Mouse (Mus musculus): ENCODE measurements around the gene Tnrc6c. TPM values are rescaled to one million over a fixed set of nuclear protein-coding genes. Genes with fewer than 3 reads are reported as not detected.
A peak's percentile ranks its signal among the peaks of the same experiment; 100 is the strongest.
"Not testable (repeated sequence)": the region's sequence is repeated elsewhere in the genome, so short reads cannot be mapped to it uniquely, and the experiment has no call there.

Tnrc6c gene
- polyA plus RNA-seq, 1 experiment from 2014 or later, result 20.0 TPM

DNA sequence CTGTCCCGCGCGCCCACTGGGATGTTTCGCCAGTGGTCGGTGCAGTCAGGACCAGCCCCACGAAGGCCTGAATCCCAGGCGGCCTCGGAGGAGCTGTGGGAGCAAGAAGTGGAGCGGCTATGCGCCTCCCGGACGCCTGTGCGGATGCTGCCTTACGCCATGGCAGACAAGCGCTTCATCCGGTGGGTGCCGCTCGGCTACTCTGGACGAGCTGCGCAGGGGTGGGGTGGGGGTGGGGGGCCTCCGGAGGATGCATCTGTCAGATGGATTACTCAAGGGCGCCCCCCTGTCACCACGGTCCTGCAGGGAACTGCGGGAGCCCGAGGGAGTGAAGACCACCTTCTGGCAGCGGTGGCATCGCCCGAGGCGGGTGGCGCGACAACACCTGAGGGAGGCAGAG is 129.0 kb downstream of the Tnrc6c start:
- Histone ChIP-seq H3K4me3 (ENCODE audit: low read depth, low read length) (peak overlapping the region; percentile 19), H3K27ac (ENCODE audit: low read depth, low read length) (no peak overlapping the region), H3K4me1 (ENCODE audit: control insufficient read depth, insufficient read depth, low read length) (peaks cover 6% of the 10 kb centered on the region), H3K4me2 (ENCODE audit: low read length) (peak overlapping the region; percentile 54), H3K9ac (ENCODE audit: low read length) (peak overlapping the region; percentile 59), H3K9me3 (replicated peaks; ENCODE audit: control insufficient read depth, low read length) (no peaks in the 10 kb centered on the region), H3K36me3 (ENCODE audit: control insufficient read depth, insufficient read depth, low read length) (no peaks in the 10 kb centered on the region), H3K27me3 (replicated peaks; ENCODE audit: control insufficient read depth, insufficient read depth, low read length) (peaks cover 44% of the 10 kb centered on the region)
- peak; percentile 75 for DNase-seq (ENCODE audit: low spot score)
- ATAC-seq, result peak; percentile 35; the same call in 1 of the 2 replicates
- 3% methylated on average over 31 of the region's 31 CpGs for WGBS

DNA sequence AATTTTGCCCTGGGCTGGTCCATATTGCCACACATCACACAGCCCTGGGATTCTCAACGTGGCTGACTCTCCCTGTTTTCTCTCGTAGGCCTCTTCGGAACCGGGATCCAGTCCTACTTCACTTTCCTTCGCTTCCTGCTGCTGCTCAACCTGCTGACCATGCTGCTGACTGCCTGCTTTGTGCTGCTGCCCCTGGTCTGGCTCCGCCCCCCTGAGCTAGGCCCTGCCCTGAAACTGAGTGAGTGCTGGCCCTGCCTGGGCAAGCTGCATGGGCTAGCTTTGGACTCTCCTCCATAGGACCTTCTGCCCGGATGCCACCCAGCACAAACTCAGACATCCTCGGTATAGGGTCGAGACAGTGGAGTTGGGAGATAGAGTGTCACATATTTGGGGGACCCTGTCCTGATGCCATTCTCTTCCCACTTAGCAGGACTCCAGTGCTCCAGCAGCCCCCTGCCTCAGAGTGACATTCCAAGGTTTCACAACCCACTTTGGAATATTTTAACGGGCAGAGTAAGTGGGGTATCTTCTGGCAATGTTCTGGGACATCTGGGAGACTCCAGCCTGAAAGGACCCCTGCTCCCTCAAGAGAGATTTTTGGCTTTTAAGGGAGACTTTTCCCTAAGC is 129.7 kb downstream of the Tnrc6c start:
- DNase-seq (ENCODE audit: low spot score) (no peak), ATAC-seq (no peak)
- H3K9me3 ChIP-seq (replicated peaks; ENCODE audit: control insufficient read depth, low read length), result no peaks in the 10 kb centered on the region
- peak overlapping the region; percentile 54 for H3K4me2 ChIP-seq (ENCODE audit: low read length)
- H3K4me3 ChIP-seq (ENCODE audit: low read depth, low read length), result no peak overlapping the region
- peaks cover 41% of the 10 kb centered on the region for H3K27me3 ChIP-seq (replicated peaks; ENCODE audit: control insufficient read depth, insufficient read depth, low read length)
- peaks cover 6% of the 10 kb centered on the region for H3K4me1 ChIP-seq (ENCODE audit: control insufficient read depth, insufficient read depth, low read length)
- no peak overlapping the region for H3K27ac ChIP-seq (ENCODE audit: low read depth, low read length)
- 27% methylated on average over 10 of the region's 10 CpGs for WGBS
- peak overlapping the region; percentile 59 for H3K9ac ChIP-seq (ENCODE audit: low read length)
- H3K36me3 ChIP-seq (ENCODE audit: control insufficient read depth, insufficient read depth, low read length), result no peaks in the 10 kb centered on the region

GRCm38 (mm10) chr11:117786294-117786693 is 132.2 kb downstream of the Tnrc6c start:
- DNase-seq (ENCODE audit: low spot score) (peak; percentile 63), ATAC-seq (peak; percentile 18; the same call in 1 of the 2 replicates)
- no peak overlapping the region for H3K4me2 ChIP-seq (ENCODE audit: low read length)
- peaks cover 25% of the 10 kb centered on the region; the same call in 1 of the 2 replicates for H3K27me3 ChIP-seq (replicated peaks; ENCODE audit: control insufficient read depth, insufficient read depth, low read length)
- no peak overlapping the region for H3K27ac ChIP-seq (ENCODE audit: low read depth, low read length)
- no peaks in the 10 kb centered on the region for H3K9me3 ChIP-seq (replicated peaks; ENCODE audit: control insufficient read depth, low read length)
- WGBS, result 5% methylated on average over 10 of the region's 10 CpGs
- H3K9ac ChIP-seq (ENCODE audit: low read length), result no peak overlapping the region
- H3K4me1 ChIP-seq (ENCODE audit: control insufficient read depth, insufficient read depth, low read length), result no peaks in the 10 kb centered on the region; the same call in 1 of the 2 replicates
- H3K4me3 ChIP-seq (ENCODE audit: low read depth, low read length), result no peak overlapping the region
- no peaks in the 10 kb centered on the region for H3K36me3 ChIP-seq (ENCODE audit: control insufficient read depth, insufficient read depth, low read length)

DNA sequence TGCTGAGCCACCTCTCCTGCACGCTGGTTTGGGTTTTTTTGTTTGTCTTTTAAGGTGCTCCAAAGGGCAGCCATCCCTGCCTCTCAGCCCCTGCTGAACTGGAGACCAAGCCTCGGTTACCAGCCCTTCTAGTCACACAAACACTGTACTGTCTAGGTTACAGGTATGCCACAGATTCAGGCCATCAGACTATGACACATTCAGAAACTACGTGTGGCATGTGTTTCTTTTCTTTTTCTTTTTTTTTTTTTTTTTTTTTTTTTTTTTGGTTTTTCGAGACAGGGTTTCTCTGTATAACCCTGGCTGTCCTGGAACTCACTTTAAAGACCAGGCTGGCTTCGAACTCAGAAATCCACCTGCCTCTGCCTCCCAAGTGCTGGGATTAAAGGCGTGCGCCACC is 134.4 kb downstream of the Tnrc6c start:
- not testable (repeated sequence) for DNase-seq (ENCODE audit: low spot score); H3K9me3 ChIP-seq (replicated peaks; ENCODE audit: control insufficient read depth, low read length); H3K4me1 ChIP-seq (ENCODE audit: control insufficient read depth, insufficient read depth, low read length); H3K4me2 ChIP-seq (ENCODE audit: low read length); H3K36me3 ChIP-seq (ENCODE audit: control insufficient read depth, insufficient read depth, low read length); ATAC-seq; H3K4me3 ChIP-seq (ENCODE audit: low read depth, low read length); H3K9ac ChIP-seq (ENCODE audit: low read length); H3K27ac ChIP-seq (ENCODE audit: low read depth, low read length)
- 81% methylated on average over 7 of the region's 7 CpGs for WGBS
- H3K27me3 ChIP-seq (replicated peaks; ENCODE audit: control insufficient read depth, insufficient read depth, low read length), result peaks cover 13% of the 10 kb centered on the region; the same call in 1 of the 2 replicates

- Histone ChIP-seq H3K4me1 (ENCODE audit: control insufficient read depth, insufficient read depth, low read length) (no peaks in the 10 kb centered on the region), H3K4me2 (ENCODE audit: low read length) (peak overlapping the region; percentile 12; the same call in 1 of the 2 replicates), H3K36me3 (ENCODE audit: control insufficient read depth, insufficient read depth, low read length) (no peaks in the 10 kb centered on the region), H3K9me3 (replicated peaks; ENCODE audit: control insufficient read depth, low read length) (no peaks in the 10 kb centered on the region), H3K27me3 (replicated peaks; ENCODE audit: control insufficient read depth, insufficient read depth, low read length) (0 out of 2 replicates have a peak, but pooled peaks cover 5% of the 10 kb centered on the region), H3K9ac (ENCODE audit: low read length) (no peak overlapping the region), H3K4me3 (ENCODE audit: low read depth, low read length) (no peak overlapping the region), H3K27ac (ENCODE audit: low read depth, low read length) (no peak overlapping the region)
- ATAC-seq (no peak), DNase-seq (ENCODE audit: low spot score) (peak; percentile 60)
- WGBS, result 9% methylated on average over 14 of the region's 14 CpGs
These were observed 136.2 kb downstream of the Tnrc6c start for GRCm38 (mm10) chr11:117790286-117790685.

- H3K27ac ChIP-seq (ENCODE audit: low read depth, low read length), result no peak overlapping the region
- DNase-seq (ENCODE audit: low spot score) (no peak), ATAC-seq (no peak)
- 0 out of 2 replicates have a peak, but pooled peaks cover 5% of the 10 kb centered on the region for H3K27me3 ChIP-seq (replicated peaks; ENCODE audit: control insufficient read depth, insufficient read depth, low read length)
- H3K9me3 ChIP-seq (replicated peaks; ENCODE audit: control insufficient read depth, low read length), result no peaks in the 10 kb centered on the region
- no peaks in the 10 kb centered on the region for H3K4me1 ChIP-seq (ENCODE audit: control insufficient read depth, insufficient read depth, low read length)
- H3K4me2 ChIP-seq (ENCODE audit: low read length), result peak overlapping the region; percentile 12; the same call in 1 of the 2 replicates
- H3K4me3 ChIP-seq (ENCODE audit: low read depth, low read length), result no peak overlapping the region
- 37% methylated on average over 23 of the region's 23 CpGs for WGBS
- no peaks in the 10 kb centered on the region for H3K36me3 ChIP-seq (ENCODE audit: control insufficient read depth, insufficient read depth, low read length)
- no peak overlapping the region for H3K9ac ChIP-seq (ENCODE audit: low read length)
These were observed 136.8 kb downstream of the Tnrc6c start for GRCm38 (mm10) chr11:117790703-117791440.

GRCm38 (mm10) chr11:117791441-117791761 is 137.3 kb downstream of the Tnrc6c start:
- WGBS, result 90% methylated on average over 9 of the region's 9 CpGs
- H3K27me3 ChIP-seq (replicated peaks; ENCODE audit: control insufficient read depth, insufficient read depth, low read length), result 0 out of 2 replicates have a peak, but pooled peaks cover 5% of the 10 kb centered on the region
- H3K4me2 ChIP-seq (ENCODE audit: low read length), result no peak overlapping the region
- no peak for ATAC-seq
- H3K4me3 ChIP-seq (ENCODE audit: low read depth, low read length), result no peak overlapping the region
- no peak overlapping the region for H3K9ac ChIP-seq (ENCODE audit: low read length)
- no peaks in the 10 kb centered on the region for H3K4me1 ChIP-seq (ENCODE audit: control insufficient read depth, insufficient read depth, low read length)
- no peaks in the 10 kb centered on the region for H3K36me3 ChIP-seq (ENCODE audit: control insufficient read depth, insufficient read depth, low read length)
- DNase-seq (ENCODE audit: low spot score), result no peak
- H3K9me3 ChIP-seq (replicated peaks; ENCODE audit: control insufficient read depth, low read length), result no peaks in the 10 kb centered on the region
- H3K27ac ChIP-seq (ENCODE audit: low read depth, low read length), result no peak overlapping the region

DNA sequence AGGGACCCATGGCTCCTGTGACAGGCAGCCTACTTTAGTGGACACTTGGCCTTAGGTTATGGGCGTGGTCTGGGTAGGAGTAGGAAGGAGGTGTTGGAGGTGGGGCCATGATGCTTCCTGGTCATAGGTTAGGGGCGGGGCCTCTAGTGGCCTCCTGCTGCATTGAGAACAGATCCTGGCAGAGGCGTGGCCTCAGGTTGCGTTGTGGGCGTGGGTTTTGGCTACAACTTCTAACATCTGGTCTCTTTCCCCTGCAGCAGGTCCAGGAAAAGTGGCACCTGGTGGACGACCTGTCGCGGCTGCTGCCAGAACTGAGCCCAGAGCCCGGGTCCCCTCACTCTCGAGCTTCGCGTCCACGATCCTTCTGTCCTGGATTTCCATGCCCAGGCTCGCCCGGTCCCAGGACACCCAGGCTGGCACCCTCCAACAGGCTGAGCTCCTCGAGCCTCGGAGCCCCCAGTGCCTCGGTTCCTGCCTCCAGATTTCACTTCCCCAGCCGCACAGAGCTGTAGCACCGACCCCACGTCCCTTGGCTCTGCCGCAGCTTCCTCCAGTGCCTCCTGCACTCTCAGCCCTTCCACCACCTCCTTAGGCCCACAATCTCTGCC is 138.3 kb downstream of the Tnrc6c start:
- no peak for ATAC-seq
- H3K27me3 ChIP-seq (replicated peaks; ENCODE audit: control insufficient read depth, insufficient read depth, low read length), result 0 out of 2 replicates have a peak, but pooled peaks cover 5% of the 10 kb centered on the region
- 9% methylated on average over 22 of the region's 22 CpGs for WGBS
- H3K4me2 ChIP-seq (ENCODE audit: low read length), result no peak overlapping the region
- no peaks in the 10 kb centered on the region for H3K9me3 ChIP-seq (replicated peaks; ENCODE audit: control insufficient read depth, low read length)
- H3K4me3 ChIP-seq (ENCODE audit: low read depth, low read length), result no peak overlapping the region
- H3K27ac ChIP-seq (ENCODE audit: low read depth, low read length), result no peak overlapping the region
- H3K9ac ChIP-seq (ENCODE audit: low read length), result no peak overlapping the region
- no peaks in the 10 kb centered on the region for H3K36me3 ChIP-seq (ENCODE audit: control insufficient read depth, insufficient read depth, low read length)
- DNase-seq (ENCODE audit: low spot score), result no peak
- no peaks in the 10 kb centered on the region for H3K4me1 ChIP-seq (ENCODE audit: control insufficient read depth, insufficient read depth, low read length)
